Mouse (Mus musculus): ENCODE results near the gene D1Pas1.

Gene D1Pas1

GRCm38 (mm10) chr1:186967201-186967812, at the start of gene D1Pas1:
TSS of gene D1Pas1 (plus strand) at chr1:186967416.
- in situ Hi-C loops (cut with MboI; ENCODE audit: low sequenced_read_pairs), result no loop called here

DNA sequence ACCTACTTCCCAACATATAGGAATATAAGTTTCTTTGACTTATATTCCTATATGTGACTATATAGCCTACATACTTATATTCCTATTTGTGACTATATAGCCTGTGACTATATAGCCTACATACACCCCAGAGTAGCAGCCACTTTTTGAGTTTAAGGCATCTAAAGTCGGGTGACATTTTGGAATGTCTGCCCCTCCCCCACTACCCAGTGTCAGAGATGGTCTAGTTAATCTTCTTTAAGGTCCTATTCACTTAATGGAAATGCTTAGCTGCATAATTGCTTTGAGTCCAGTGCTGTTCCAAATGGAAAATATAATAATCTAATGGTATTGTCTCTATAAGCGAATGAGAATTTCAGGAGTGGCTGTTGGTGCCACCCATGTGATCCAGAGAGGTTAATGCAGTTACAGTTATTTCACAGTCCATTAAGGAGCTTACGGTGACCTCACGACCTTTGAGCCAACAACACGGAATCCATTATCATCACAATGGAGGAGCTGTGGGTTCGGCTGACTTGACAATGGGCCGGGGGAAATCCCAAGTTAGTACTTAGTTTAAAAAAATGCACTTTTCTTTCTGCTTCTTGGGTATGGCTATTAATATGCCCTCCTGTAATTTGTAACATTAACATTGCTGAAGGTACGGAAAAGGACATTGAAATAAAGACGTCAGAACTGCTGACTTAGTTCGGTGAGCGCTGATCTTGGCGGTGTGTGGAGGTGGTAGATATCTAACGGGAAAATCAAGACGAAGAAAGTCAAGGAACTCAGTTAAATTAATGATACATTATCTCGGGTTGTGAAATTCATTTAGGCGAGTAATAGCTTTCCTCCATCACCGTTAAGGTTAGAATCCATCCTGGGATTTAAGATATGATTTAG, 44.5 kb upstream of the D1Pas1 start:
- in situ Hi-C loops (cut with MboI; ENCODE audit: low sequenced_read_pairs), result no loop called here

- in situ Hi-C loops (cut with MboI; ENCODE audit: low sequenced_read_pairs), result no loop called here
These were observed 43.2 kb upstream of the D1Pas1 start for GRCm38 (mm10) chr1:186924027-186924426.

DNA sequence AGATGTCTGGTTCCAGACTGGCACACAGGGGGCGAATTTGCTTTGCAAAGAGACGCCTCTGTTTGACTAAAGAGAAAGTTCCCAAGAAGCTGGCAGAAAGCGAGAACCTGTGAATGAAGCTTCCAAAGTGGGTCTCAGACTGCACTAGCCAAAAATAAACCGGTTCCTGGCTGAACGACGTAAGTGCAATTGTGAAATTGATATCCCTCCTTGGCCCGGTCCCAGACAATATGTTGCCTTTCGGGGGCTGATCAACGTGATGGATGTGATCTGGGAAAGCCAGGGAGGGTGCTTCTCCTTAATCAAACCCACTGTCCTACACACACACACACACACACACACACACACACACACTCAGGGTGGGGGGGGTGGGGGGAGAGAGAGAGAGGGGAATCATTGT, 41.8 kb upstream of the D1Pas1 start:
- in situ Hi-C loops (cut with MboI; ENCODE audit: low sequenced_read_pairs), result no loop called here

- in situ Hi-C loops (cut with MboI; ENCODE audit: low sequenced_read_pairs), result no loop called here
These were observed 40.8 kb upstream of the D1Pas1 start for GRCm38 (mm10) chr1:186926316-186926949.

DNA sequence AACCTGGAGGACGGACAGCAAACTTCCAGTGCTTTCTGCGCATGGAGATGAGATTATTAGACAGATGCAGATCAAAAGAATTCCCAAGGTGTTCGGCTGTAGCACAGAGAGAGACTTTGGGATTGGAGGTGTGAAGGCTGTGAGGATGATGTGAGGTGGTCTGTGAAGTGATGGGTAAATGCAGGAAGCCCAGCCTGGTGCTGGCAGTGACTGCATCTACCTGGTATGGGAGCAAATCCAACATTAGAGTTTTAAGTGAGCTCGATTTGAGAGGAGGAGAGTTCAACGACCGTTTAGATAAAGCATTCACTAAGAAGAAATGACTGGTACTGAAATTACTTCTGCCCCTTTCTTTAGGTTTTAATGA, 40.3 kb upstream of the D1Pas1 start:
- in situ Hi-C loops (cut with MboI; ENCODE audit: low sequenced_read_pairs), result no loop called here

DNA sequence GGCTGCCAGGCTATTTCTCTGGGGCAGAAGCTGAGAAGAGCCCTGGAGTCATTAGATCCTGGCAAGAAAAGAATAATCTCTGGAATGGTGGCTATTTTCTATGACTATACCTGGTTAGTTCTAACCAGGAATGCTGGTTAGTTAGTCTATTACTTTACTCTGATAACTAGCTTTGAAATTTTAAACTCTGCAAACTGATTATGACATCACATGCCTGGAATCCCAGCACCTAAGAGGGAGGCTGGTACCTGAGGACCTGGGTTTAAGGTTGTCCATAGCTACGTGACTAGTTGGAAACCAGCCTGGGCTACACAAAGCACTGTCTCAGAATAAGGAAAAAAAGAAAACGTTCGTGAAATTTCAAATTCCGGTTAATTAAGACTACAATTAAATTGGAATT, 39.7 kb upstream of the D1Pas1 start:
- in situ Hi-C loops (cut with MboI; ENCODE audit: low sequenced_read_pairs), result no loop called here

- in situ Hi-C loops (cut with MboI; ENCODE audit: low sequenced_read_pairs), result no loop called here
These were observed 36.9 kb upstream of the D1Pas1 start for GRCm38 (mm10) chr1:186930160-186930887.

DNA sequence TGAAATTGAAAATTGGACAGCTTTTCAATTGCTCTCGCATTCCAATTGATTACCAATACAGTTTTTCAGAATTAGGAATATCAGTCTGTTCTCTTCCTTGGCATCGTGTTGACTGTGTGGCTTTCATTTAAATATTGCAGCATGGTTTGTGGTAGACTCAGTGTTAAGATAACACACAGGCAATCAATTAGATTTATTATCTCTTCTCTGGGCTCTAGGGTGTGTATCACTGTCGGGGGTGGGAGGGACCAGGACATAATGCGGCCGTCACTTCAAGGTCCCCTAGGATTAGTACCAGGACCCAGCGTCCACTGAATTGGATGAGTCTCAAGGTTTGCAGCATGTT, 36.4 kb upstream of the D1Pas1 start:
- in situ Hi-C loops (cut with MboI; ENCODE audit: low sequenced_read_pairs), result no loop called here

DNA sequence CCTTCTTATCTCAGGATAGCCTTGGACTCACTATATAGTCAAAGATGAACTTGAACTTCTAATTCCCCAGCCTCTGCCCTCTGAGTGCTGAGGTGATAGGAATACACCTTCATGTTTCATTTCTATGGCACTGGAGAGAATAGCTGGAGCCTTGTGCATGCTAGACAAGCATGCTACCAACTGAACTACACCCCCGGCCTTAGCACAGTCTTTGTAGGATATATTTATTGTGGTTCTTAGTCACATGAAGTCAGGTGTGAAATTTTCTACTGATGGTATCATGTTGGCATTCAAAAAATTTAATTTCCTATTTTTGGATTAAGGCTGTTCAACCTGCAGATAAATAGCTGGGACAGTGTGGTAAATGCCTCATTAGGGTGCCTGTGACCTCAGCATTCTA, 33.0 kb upstream of the D1Pas1 start:
- in situ Hi-C loops (cut with MboI; ENCODE audit: low sequenced_read_pairs), result no loop called here

GRCm38 (mm10) chr1:186952381-186952780, 14.8 kb upstream of the D1Pas1 start:
- in situ Hi-C loops (cut with MboI; ENCODE audit: low sequenced_read_pairs), result no loop called here

- in situ Hi-C loops (cut with MboI; ENCODE audit: low sequenced_read_pairs), result no loop called here
These were observed 12.6 kb upstream of the D1Pas1 start for GRCm38 (mm10) chr1:186954591-186954990.

DNA sequence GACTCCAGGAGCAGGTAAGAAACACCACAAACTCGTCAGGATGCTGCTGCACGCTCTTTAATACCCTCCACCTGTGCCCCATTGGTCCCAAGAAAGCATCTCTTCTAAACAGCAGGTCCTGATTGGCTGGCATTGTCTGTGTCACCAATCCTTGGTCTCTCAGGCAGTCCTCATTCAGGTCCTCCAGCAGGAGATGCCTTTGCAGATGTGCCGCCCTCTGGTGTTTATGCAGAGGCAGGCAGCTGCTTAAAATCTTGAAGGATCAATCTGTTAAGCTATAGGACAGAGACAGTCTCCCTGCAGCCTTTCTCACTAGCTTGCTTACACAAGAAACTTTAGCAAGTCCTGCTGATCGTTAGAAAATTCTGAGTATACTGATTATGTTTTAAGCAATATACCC, 7.8 kb upstream of the D1Pas1 start:
- in situ Hi-C loops (cut with MboI; ENCODE audit: low sequenced_read_pairs), result no loop called here

GRCm38 (mm10) chr1:186964143-186964875, 2.9 kb upstream of the D1Pas1 start:
- in situ Hi-C loops (cut with MboI; ENCODE audit: low sequenced_read_pairs), result no loop called here

DNA sequence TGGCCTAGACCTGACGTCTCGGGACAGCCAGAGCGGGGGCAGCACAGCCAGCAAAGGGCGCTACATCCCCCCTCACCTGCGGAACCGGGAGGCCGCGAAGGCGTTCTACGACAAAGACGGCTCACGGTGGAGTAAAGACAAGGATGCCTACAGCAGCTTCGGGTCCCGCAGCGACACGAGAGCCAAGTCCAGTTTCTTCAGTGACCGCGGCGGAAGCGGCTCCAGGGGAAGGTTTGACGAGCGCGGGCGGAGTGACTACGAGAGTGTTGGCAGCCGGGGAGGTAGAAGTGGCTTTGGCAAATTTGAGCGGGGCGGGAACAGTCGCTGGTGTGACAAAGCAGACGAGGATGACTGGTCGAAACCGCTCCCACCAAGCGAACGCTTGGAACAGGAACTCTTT, 710 bp downstream of the D1Pas1 start:
- in situ Hi-C loops (cut with MboI; ENCODE audit: low sequenced_read_pairs), result no loop called here

DNA sequence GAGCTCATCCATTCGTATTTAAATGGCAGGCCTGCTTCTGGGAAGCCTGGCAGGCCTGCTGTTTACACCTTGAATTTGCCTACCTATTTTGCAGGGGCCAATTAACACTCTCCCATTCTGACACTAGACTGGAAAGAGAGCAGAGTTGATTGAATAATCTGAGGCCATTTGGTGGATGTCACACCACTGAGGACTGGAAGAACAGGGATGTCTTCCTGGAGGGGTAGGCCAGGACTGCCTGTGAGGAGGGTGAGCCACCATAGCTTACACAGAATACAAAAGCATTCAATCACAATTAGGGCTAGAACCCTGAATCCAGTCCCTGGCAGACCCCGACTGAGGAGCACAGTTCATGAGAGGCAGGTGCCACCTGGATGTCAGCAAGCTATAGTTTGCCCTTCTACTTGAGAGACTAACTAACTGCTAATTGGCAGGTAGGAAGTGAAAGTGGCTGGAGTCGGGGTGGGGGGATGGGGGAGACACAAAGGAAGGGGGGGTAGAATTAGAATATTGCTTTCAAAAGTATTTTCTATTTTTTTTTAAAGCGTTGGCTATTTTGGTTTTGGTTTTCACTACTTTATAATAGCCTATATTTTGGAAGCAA, 9.8 kb downstream of the D1Pas1 start:
- in situ Hi-C loops (cut with MboI; ENCODE audit: low sequenced_read_pairs), result no loop called here

DNA sequence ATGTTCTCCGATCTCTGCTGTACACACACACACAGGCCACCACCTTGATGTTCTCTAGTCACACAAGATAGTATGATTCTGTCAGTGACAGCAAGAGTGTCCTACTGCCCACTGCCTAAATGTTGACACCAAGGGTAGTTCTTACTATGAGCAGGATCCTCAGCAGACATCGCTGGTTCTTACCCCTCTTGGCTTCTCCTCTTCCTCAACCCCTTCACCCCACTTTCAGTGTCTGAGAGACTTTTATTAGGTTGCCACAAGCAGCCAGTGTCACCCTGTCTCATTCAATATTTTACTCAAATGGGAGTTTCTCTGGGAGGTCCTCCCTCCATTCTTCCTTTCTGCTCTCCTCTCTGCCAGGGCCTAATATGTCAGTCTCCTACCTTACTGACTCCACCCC, 10.6 kb downstream of the D1Pas1 start:
- in situ Hi-C loops (cut with MboI; ENCODE audit: low sequenced_read_pairs), result no loop called here

- in situ Hi-C loops (cut with MboI; ENCODE audit: low sequenced_read_pairs), result no loop called here
These were observed 12.2 kb downstream of the D1Pas1 start for GRCm38 (mm10) chr1:186979465-186979864.

GRCm38 (mm10) chr1:186980503-186980902, 13.3 kb downstream of the D1Pas1 start:
- in situ Hi-C loops (cut with MboI; ENCODE audit: low sequenced_read_pairs), result no loop called here

DNA sequence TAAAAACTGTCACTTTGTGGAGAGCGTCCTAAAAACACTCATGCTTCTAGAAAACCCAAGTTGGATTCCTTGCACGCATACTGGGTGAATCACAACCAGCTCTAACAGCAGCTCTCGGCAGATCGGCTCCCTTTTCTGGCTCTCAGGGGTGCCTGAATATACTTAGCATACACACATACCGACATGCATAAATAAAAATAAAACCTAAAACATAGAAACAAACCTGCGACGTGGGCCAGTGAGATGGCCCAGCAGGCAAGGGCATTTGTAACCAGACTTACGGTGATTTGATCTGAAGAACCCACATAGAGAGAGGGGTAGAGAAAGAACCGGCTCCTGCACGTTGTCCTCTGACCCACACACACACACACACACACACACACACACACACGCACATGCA, 17.9 kb downstream of the D1Pas1 start:
- in situ Hi-C loops (cut with MboI; ENCODE audit: low sequenced_read_pairs), result no loop called here

All from CH12F3 (cell line).